Mouse (Mus musculus): Measurements from ENCODE around the gene Efnb2. TPM values are rescaled to one million over a fixed set of nuclear protein-coding genes. Genes with fewer than 3 reads are reported as not detected.

Gene Efnb2
- polyA plus RNA-seq, 1 experiment from 2014 or later: 18.8 TPM

DNA sequence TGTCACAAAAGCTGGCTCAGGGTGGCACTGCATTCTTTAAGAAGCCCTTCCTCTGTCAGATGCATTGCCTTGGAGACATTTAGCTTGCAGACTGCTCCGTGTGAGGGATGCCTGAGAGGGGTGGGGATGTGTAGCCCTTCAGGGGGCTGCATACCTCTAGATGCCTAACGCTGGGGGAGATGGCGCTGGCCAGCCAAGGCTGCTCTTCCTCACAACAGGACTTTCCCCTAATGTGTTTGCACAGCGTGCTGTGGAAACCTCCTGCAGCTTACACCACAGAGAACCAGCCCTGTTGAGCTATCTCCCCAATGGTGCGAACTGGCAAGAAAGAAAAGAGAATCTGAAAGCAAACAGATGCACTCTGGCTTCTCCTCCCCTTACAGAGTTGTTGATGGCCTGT, 51.9 kb downstream of the Efnb2 start:
- Histone ChIP-seq H3K27ac (ENCODE audit: low read depth) (no peak overlapping the region; the same call in 1 of the 2 replicates), H3K4me3 (ENCODE audit: low read depth, low read length) (no peak overlapping the region), H3K27me3 (replicated peaks; ENCODE audit: control insufficient read depth, insufficient read depth, low read length) (no peaks in the 10 kb centered on the region), H3K36me3 (ENCODE audit: control insufficient read depth, insufficient read depth, low read length) (no peaks in the 10 kb centered on the region), H3K4me2 (ENCODE audit: low read length) (no peak overlapping the region), H3K9me3 (ENCODE audit: control insufficient read depth, low read length) (no peaks in the 10 kb centered on the region), H3K4me1 (replicated peaks; ENCODE audit: control insufficient read depth, insufficient read depth, low read length) (no peaks in the 10 kb centered on the region; the same call in 1 of the 2 replicates), H3K9ac (ENCODE audit: low read length) (no peak overlapping the region)
- WGBS: 19% methylated on average over 5 of the region's 5 CpGs
- DNase-seq (ENCODE audit: low spot score): no peak
- ATAC-seq (replicated peaks; ENCODE audit: low FRiP score, low TSS enrichment, low read depth): no peak

DNA sequence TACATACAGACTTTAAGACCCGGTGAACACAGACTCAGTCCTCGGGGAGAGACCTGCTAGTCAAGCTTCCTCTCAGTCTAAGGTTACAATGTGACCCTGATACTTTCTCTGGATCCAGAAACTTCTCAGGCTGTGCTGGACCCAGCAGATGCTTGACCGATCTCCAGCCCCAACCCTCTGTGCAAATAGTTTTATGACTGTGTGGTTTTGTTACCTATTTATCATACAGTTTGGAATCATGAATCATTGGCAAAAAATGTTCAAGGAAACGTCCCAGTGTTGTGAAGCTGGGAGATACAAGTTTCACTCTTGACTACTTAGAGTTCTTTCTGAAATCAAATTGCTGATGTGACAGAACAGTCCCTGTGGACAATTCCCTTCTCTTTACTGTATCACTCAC, 55.4 kb downstream of the Efnb2 start:
- ATAC-seq (replicated peaks; ENCODE audit: low FRiP score, low TSS enrichment, low read depth) (no peak), DNase-seq (ENCODE audit: low spot score) (no peak)
- H3K4me1 ChIP-seq (replicated peaks; ENCODE audit: control insufficient read depth, insufficient read depth, low read length): peaks cover 7% of the 10 kb centered on the region
- H3K9ac ChIP-seq (ENCODE audit: low read length): no peak overlapping the region
- WGBS: 52% methylated on average over 4 of the region's 4 CpGs
- H3K27me3 ChIP-seq (replicated peaks; ENCODE audit: control insufficient read depth, insufficient read depth, low read length): no peaks in the 10 kb centered on the region
- H3K27ac ChIP-seq (ENCODE audit: low read depth): no peak overlapping the region
- no peak overlapping the region for H3K4me3 ChIP-seq (ENCODE audit: low read depth, low read length)
- H3K4me2 ChIP-seq (ENCODE audit: low read length): no peak overlapping the region
- H3K36me3 ChIP-seq (ENCODE audit: control insufficient read depth, insufficient read depth, low read length): no peaks in the 10 kb centered on the region
- H3K9me3 ChIP-seq (ENCODE audit: control insufficient read depth, low read length): no peaks in the 10 kb centered on the region

DNA sequence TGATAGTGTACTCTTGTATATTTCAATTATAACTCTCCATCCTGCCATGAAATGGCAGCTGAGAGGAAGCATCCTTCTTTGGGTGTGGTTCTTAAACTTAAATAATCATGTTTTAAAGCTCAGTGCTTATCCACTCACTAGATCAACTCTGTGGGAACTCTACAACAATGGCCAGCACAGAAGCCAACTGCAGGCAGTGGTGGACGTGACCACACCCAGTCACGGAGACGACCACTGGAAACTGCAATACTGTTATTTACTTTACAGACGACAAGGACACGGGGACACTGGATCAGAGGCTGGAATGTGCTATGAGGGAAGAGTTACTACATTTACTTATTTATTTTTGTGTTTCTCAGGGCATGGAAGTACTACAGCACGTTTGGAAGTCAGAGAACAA, 57.2 kb downstream of the Efnb2 start:
- Histone ChIP-seq H3K36me3 (ENCODE audit: control insufficient read depth, insufficient read depth, low read length) (no peaks in the 10 kb centered on the region), H3K27ac (ENCODE audit: low read depth) (no peak overlapping the region), H3K9me3 (ENCODE audit: control insufficient read depth, low read length) (no peaks in the 10 kb centered on the region), H3K27me3 (replicated peaks; ENCODE audit: control insufficient read depth, insufficient read depth, low read length) (no peaks in the 10 kb centered on the region), H3K4me1 (replicated peaks; ENCODE audit: control insufficient read depth, insufficient read depth, low read length) (peaks cover 7% of the 10 kb centered on the region), H3K9ac (ENCODE audit: low read length) (no peak overlapping the region), H3K4me2 (ENCODE audit: low read length) (no peak overlapping the region), H3K4me3 (ENCODE audit: low read depth, low read length) (no peak overlapping the region)
- ATAC-seq (replicated peaks; ENCODE audit: low FRiP score, low TSS enrichment, low read depth) (no peak), DNase-seq (ENCODE audit: low spot score) (no peak)
- 59% methylated on average over 6 of the region's 6 CpGs for WGBS

DNA sequence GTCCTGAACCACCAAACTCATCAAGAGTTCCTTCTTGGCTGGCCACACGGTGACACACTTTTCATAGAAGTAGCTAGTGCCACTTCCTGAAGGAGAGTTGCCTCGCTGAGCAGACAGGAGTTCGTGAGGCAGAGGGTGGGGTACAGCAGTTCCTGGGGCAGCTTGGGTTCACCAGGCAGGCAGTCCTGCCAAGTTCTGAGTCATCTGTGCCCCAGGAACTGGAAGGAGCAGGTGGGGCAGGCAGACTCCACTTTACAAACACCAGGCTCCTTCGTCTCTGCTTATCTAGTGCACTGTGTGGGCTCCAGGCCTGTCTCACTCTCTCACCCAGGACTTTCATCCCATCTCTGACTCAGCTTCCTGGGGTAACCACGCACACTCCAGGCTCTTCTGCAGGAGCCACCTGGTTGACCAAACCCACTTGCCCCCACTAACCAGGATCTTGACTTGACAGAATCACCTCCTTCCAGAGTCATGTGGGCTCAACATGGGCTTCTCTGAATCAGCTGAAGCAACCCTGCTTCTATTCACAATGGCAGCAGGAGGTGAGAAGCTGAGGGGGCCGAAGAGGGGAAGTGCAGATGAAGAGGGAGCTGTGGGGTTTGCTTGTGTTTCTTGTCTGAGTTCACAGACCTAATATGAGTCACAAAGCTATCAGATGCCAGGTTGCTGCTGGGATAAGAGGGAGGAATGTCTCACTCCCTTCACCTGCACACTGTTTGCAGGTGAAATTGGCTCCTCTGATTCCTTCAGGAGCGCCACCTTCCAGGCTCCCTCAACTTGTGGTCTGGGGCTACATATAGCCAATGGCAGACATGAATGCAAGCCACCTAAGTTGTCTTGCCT, 58.2 kb downstream of the Efnb2 start:
- Histone ChIP-seq H3K9me3 (ENCODE audit: control insufficient read depth, low read length) (no peaks in the 10 kb centered on the region), H3K4me3 (ENCODE audit: low read depth, low read length) (no peak overlapping the region), H3K36me3 (ENCODE audit: control insufficient read depth, insufficient read depth, low read length) (no peaks in the 10 kb centered on the region), H3K27ac (ENCODE audit: low read depth) (no peak overlapping the region), H3K4me1 (replicated peaks; ENCODE audit: control insufficient read depth, insufficient read depth, low read length) (peaks cover 7% of the 10 kb centered on the region), H3K27me3 (replicated peaks; ENCODE audit: control insufficient read depth, insufficient read depth, low read length) (no peaks in the 10 kb centered on the region), H3K4me2 (ENCODE audit: low read length) (no peak overlapping the region), H3K9ac (ENCODE audit: low read length) (no peak overlapping the region)
- DNase-seq (ENCODE audit: low spot score) (no peak), ATAC-seq (replicated peaks; ENCODE audit: low FRiP score, low TSS enrichment, low read depth) (peak; percentile 70; the same call in 1 of the 2 replicates)
- WGBS: 52% methylated on average over 7 of the region's 7 CpGs

DNA sequence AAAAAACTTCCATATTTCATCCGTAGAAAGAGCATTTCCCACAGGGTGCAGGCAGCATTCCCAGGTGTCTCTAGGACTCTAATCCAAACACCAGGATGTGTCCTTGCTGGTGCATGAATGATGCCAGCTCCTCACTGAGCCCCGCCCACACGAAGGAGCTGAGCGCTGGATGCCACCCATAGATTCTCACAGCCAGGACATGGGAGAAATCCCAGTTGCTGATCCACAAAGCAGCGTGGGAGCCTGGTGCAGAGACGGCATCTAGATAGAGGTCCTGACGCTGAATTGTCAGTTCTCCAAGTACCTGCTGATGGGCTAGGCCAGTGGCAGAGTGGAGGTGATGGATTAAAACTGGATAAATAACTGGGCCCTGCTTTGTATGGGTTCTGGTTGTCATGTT, 61.1 kb downstream of the Efnb2 start:
- Histone ChIP-seq H3K9ac (ENCODE audit: low read length) (no peak overlapping the region), H3K27me3 (replicated peaks; ENCODE audit: control insufficient read depth, insufficient read depth, low read length) (no peaks in the 10 kb centered on the region), H3K4me2 (ENCODE audit: low read length) (no peak overlapping the region), H3K4me3 (ENCODE audit: low read depth, low read length) (no peak overlapping the region), H3K36me3 (ENCODE audit: control insufficient read depth, insufficient read depth, low read length) (no peaks in the 10 kb centered on the region), H3K4me1 (replicated peaks; ENCODE audit: control insufficient read depth, insufficient read depth, low read length) (peaks cover 13% of the 10 kb centered on the region), H3K9me3 (ENCODE audit: control insufficient read depth, low read length) (no peaks in the 10 kb centered on the region), H3K27ac (ENCODE audit: low read depth) (no peak overlapping the region)
- ATAC-seq (replicated peaks; ENCODE audit: low FRiP score, low TSS enrichment, low read depth) (no peak), DNase-seq (ENCODE audit: low spot score) (no peak)
- 76% methylated on average over 7 of the region's 7 CpGs for WGBS

DNA sequence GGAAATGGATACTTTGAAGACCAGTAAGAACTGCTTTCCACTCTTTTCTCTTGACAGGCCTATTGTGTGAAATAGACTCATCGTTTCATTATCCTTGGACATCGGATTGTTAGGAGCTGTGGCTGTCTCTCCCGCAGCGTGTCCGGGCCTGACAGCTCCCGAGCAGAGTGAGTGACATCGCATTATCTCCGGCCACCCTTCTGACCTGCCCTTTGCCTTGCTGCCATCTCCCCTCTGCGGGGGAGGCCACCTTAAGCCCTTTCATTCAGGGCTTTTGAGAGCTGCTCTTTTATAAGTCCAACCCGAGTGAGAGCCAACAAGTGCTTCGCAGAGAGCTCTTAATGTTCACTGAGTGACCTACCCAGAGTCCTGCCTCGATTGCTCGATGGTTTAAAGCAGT, 63.6 kb downstream of the Efnb2 start:
- 43% methylated on average over 13 of the region's 13 CpGs for WGBS
- H3K4me3 ChIP-seq (ENCODE audit: low read depth, low read length): no peak overlapping the region
- DNase-seq (ENCODE audit: low spot score) (no peak), ATAC-seq (replicated peaks; ENCODE audit: low FRiP score, low TSS enrichment, low read depth) (no peak)
- H3K27me3 ChIP-seq (replicated peaks; ENCODE audit: control insufficient read depth, insufficient read depth, low read length): no peaks in the 10 kb centered on the region
- H3K9ac ChIP-seq (ENCODE audit: low read length): no peak overlapping the region
- H3K36me3 ChIP-seq (ENCODE audit: control insufficient read depth, insufficient read depth, low read length): no peaks in the 10 kb centered on the region
- H3K4me1 ChIP-seq (replicated peaks; ENCODE audit: control insufficient read depth, insufficient read depth, low read length): peaks cover 7% of the 10 kb centered on the region
- H3K4me2 ChIP-seq (ENCODE audit: low read length): no peak overlapping the region
- no peak overlapping the region for H3K27ac ChIP-seq (ENCODE audit: low read depth)
- no peaks in the 10 kb centered on the region for H3K9me3 ChIP-seq (ENCODE audit: control insufficient read depth, low read length)

DNA sequence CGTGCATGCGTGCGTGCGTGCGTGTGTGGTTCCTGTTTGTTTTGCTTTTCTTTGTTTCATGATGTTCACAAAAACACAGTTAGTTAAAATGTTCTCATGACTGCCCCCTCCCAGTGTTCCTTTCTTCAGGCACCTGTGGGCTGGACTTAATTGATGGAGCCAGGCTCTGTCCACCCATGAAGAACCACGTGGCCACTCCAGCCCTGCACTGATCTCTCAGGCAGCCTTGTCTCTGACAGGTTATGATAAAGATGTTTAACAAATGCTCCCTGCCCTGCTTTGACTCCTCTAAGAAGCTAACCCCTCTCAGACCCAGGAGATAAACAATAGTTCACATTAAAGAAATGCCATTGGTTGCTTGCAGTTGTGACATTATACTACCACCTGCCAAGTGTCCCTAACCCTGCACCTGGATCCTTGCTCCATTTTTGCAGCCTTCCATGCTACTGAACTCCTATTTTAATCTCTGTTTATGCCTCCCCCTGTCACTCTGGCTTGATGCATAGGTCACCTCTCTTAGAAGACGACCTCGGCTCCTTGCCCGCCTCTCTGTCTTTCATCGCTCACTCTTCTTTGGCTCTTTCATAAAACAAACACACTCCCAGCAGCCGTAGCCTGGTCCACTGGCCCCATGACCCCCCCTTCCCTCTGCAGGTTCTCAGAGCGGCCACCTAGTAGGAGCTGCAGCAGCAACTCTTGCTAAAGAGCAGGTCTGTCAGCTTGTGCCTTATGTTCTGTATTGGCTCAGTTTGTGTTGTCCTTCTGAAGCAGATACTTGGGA, 65.0 kb downstream of the Efnb2 start:
- no peak for ATAC-seq (replicated peaks; ENCODE audit: low FRiP score, low TSS enrichment, low read depth)
- H3K9ac ChIP-seq (ENCODE audit: low read length): no peak overlapping the region
- H3K36me3 ChIP-seq (ENCODE audit: control insufficient read depth, insufficient read depth, low read length): no peaks in the 10 kb centered on the region

DNA sequence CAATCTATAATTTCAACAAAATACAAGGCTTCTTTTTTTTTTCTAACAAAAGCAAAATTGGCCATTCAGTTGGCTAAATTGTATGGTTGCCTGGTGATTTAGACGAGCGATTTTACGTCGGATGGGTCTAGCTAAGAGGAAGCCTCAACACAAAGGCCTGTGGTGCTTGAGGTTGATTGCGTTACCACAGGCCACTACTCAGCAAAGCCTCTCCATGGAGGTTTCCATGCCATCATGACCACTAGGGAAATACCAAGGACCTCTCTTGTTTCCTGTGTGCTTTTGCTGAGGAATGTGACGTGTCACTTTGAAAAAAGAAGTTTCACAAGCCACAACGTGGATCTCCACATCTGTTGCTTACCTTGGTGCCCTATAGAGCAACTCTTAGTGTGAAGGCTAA, 67.2 kb downstream of the Efnb2 start:
- ATAC-seq (replicated peaks; ENCODE audit: low FRiP score, low TSS enrichment, low read depth): no peak
- Histone ChIP-seq H3K9me3 (ENCODE audit: control insufficient read depth, low read length) (no peaks in the 10 kb centered on the region), H3K4me1 (replicated peaks; ENCODE audit: control insufficient read depth, insufficient read depth, low read length) (peaks cover 5% of the 10 kb centered on the region; the same call in 1 of the 2 replicates), H3K27ac (ENCODE audit: low read depth) (no peak overlapping the region), H3K27me3 (replicated peaks; ENCODE audit: control insufficient read depth, insufficient read depth, low read length) (no peaks in the 10 kb centered on the region), H3K4me2 (ENCODE audit: low read length) (no peak overlapping the region), H3K9ac (ENCODE audit: low read length) (no peak overlapping the region), H3K36me3 (ENCODE audit: control insufficient read depth, insufficient read depth, low read length) (no peaks in the 10 kb centered on the region), H3K4me3 (ENCODE audit: low read depth, low read length) (no peak overlapping the region)
- DNase-seq (ENCODE audit: low spot score): no peak
- 90% methylated on average over 7 of the region's 7 CpGs for WGBS

More for the DNA sequence above, 65.0 kb downstream of the Efnb2 start:
- DNase-seq (ENCODE audit: low spot score): no peak
- Histone ChIP-seq H3K27ac (ENCODE audit: low read depth) (no peak overlapping the region), H3K9me3 (ENCODE audit: control insufficient read depth, low read length) (no peaks in the 10 kb centered on the region), H3K4me1 (replicated peaks; ENCODE audit: control insufficient read depth, insufficient read depth, low read length) (peaks cover 5% of the 10 kb centered on the region; the same call in 1 of the 2 replicates), H3K4me3 (ENCODE audit: low read depth, low read length) (no peak overlapping the region), H3K27me3 (replicated peaks; ENCODE audit: control insufficient read depth, insufficient read depth, low read length) (no peaks in the 10 kb centered on the region), H3K4me2 (ENCODE audit: low read length) (no peak overlapping the region)
- 38% methylated on average over 12 of the region's 12 CpGs for WGBS

Data from intestine, embryonic 14.5 days (tissue).